Mouse (Mus musculus) heart, adult 9 months (tissue): ENCODE data around the gene Adamts7.

ENCODE experiments used
- DNase-seq, 2 experiments: peaks; one replicate each; pipeline ENCODE4 v3.0.0; 2022; ENCODE audit warnings: low spot score in 2 of 2

Gene Adamts7

GRCm38 (mm10) chr9:90257220-90257619 lies 94.4 kb downstream of the Adamts7 start:
- no peak for DNase-seq
